Comparison of ENCODE assay signal across 31 mouse cellular contexts in the genomic region with DNA sequence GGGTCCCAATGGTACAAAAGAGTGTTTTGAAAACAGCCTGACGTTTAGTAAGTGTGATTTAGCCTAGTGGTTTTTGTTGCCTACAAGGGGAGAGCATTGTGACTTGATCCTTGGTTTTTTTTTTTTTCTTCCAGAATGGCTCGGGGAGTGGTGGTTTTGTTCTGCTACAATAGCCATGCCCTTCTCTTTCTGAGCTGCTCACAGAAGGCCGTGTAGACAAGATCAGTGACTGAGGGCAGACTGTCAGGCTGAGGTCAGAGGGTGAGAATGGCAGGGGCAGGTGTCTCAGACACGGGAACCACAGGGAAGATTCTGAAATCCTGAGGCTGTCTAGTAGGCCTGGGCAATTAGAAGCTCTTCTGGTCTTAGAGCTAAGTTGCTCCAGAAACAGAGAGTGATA.
DNase-seq lines count a peak whose midpoint lies in the region; ATAC-seq and TF ChIP-seq lines count a peak whose summit lies in the region.
"Had no signal": no experiment of that assay in that cellular context is flagged by ENCODE, and none has a peak within 500 bp of the region (broad histone marks: within the 10 kb centered on the region; RNA-seq: fewer than 3 reads in every experiment).

No protein-coding gene starts in this region.

- no peak overlapping the region for H3K9ac ChIP-seq in hindbrain, embryonic 11.5 days (ENCODE audit: low read depth, low read length)
- no peak overlapping the region for H3K9ac ChIP-seq in hindbrain, embryonic 16.5 days (ENCODE audit: low read depth, low read length)
- no peak overlapping the region for H3K9ac ChIP-seq in stomach, postnatal 0 days (ENCODE audit: low read length)
- H3K9ac ChIP-seq: embryonic facial prominence, embryonic 13.5 days; forebrain, embryonic 12.5 days; forebrain, embryonic 15.5 days; heart, embryonic 12.5 days; heart, embryonic 15.5 days; hindbrain, embryonic 12.5 days had no signal

- no peaks in the 10 kb centered on the region for H3K79me2 ChIP-seq in C2C12 (ENCODE audit: control insufficient read depth, insufficient read depth)

- H3K4me1 ChIP-seq in hindbrain, embryonic 11.5 days (replicated peaks; ENCODE audit: control insufficient read depth, insufficient read depth, low read length), result no peaks in the 10 kb centered on the region; the same call in 1 of the 2 replicates
- H3K4me1 ChIP-seq in hindbrain, embryonic 16.5 days (ENCODE audit: control insufficient read depth, insufficient read depth, low read depth, low read length), result no peaks in the 10 kb centered on the region
- no peaks in the 10 kb centered on the region for H3K4me1 ChIP-seq in stomach, postnatal 0 days (replicated peaks; ENCODE audit: control insufficient read depth, insufficient read depth)
- H3K4me1 ChIP-seq: embryonic facial prominence, embryonic 13.5 days; forebrain, embryonic 15.5 days; heart, embryonic 15.5 days had no signal

- 14% methylated on average over 4 of the region's 4 CpGs for WGBS in hindbrain, embryonic 11.5 days
- 14% methylated on average over 4 of the region's 4 CpGs for WGBS in hindbrain, embryonic 16.5 days
- 51% methylated on average over 4 of the region's 4 CpGs for WGBS in stomach, postnatal 0 days

- no peaks in the 10 kb centered on the region for H3K36me3 ChIP-seq in hindbrain, embryonic 11.5 days (ENCODE audit: control insufficient read depth, insufficient read depth, low read length)
- H3K36me3 ChIP-seq in hindbrain, embryonic 16.5 days (ENCODE audit: control insufficient read depth, insufficient read depth, low read length), result no peaks in the 10 kb centered on the region
- H3K36me3 ChIP-seq in C2C12 (ENCODE audit: control insufficient read depth, insufficient read depth), result no peaks in the 10 kb centered on the region
- no peaks in the 10 kb centered on the region for H3K36me3 ChIP-seq in stomach, postnatal 0 days (ENCODE audit: control insufficient read depth, insufficient read depth, low read length)
- H3K36me3 ChIP-seq: embryonic facial prominence, embryonic 10.5 days; embryonic facial prominence, embryonic 13.5 days; forebrain, embryonic 12.5 days; forebrain, embryonic 15.5 days; heart, embryonic 12.5 days; heart, embryonic 15.5 days; hindbrain, embryonic 12.5 days had no signal

- no peak for TF ChIP-seq CTCF in C2C12 (IDR thresholded peaks at IDR 0.05; ENCODE audit: control insufficient read depth, insufficient read depth, insufficient read length)
- TF ChIP-seq CTCF in stomach, postnatal 0 days (IDR thresholded peaks at IDR 0.05; ENCODE audit: low read depth), result no peak

- no peak overlapping the region for H3K4me2 ChIP-seq in hindbrain, embryonic 11.5 days (replicated peaks; ENCODE audit: low read depth, low read length)
- H3K4me2 ChIP-seq in hindbrain, embryonic 16.5 days (ENCODE audit: low read length), result no peak overlapping the region
- H3K4me2 ChIP-seq in stomach, postnatal 0 days (replicated peaks; ENCODE audit: low read depth), result no peak overlapping the region
- H3K4me2 ChIP-seq: embryonic facial prominence, embryonic 13.5 days; forebrain, embryonic 12.5 days; forebrain, embryonic 15.5 days; heart, embryonic 12.5 days; heart, embryonic 15.5 days; hindbrain, embryonic 12.5 days had no signal

- peak; percentile 14 for DNase-seq in hindbrain, embryonic 11.5 days (ENCODE audit: low spot score)
- DNase-seq in embryo, embryonic 10 days (ENCODE audit: low spot score), result peak; percentile 62
- peak; percentile 54 for DNase-seq in embryo, embryonic 9.5 days (ENCODE audit: extremely low spot score)
- no peak for DNase-seq in left cerebral cortex, postnatal 4 days
- DNase-seq in stomach, postnatal 0 days (ENCODE audit: low spot score), result no peak
- DNase-seq: adrenal gland, adult 8-10 months; adrenal gland, postnatal 25 days; B cell, adult 2 months; cerebellum, adult 2 months; cerebellum, adult 9-11 months; cerebellum, postnatal 25 days; gastrocnemius, postnatal 25 days; heart, adult 18-20 months; heart, postnatal 10 days; heart, postnatal 36 days had no signal

- no peaks in the 10 kb centered on the region for H3K27me3 ChIP-seq in hindbrain, embryonic 11.5 days (ENCODE audit: control insufficient read depth, insufficient read depth, low read length)
- no peaks in the 10 kb centered on the region; the same call in 1 of the 2 replicates for H3K27me3 ChIP-seq in hindbrain, embryonic 16.5 days (replicated peaks; ENCODE audit: control insufficient read depth, insufficient read depth, low read length)
- no peaks in the 10 kb centered on the region for H3K27me3 ChIP-seq in C2C12 (ENCODE audit: control insufficient read depth, insufficient read depth, insufficient read length)
- no peaks in the 10 kb centered on the region for H3K27me3 ChIP-seq in stomach, postnatal 0 days (ENCODE audit: control insufficient read depth, insufficient read depth, low read length)
- H3K27me3 ChIP-seq: embryonic facial prominence, embryonic 13.5 days; heart, embryonic 12.5 days; heart, embryonic 15.5 days had no signal

- no peaks in the 10 kb centered on the region for H3K79me3 ChIP-seq in C2C12 (ENCODE audit: low read depth)

- intact Hi-C loops in left cerebral cortex, postnatal 4 days (cut with DNase I), result no loop called here

- no peak overlapping the region for H3K27ac ChIP-seq in hindbrain, embryonic 11.5 days (ENCODE audit: low read depth, low read length)
- no peak overlapping the region for H3K27ac ChIP-seq in hindbrain, embryonic 16.5 days (ENCODE audit: low read depth, low read length)
- H3K27ac ChIP-seq in stomach, postnatal 0 days (replicated peaks), result no peak overlapping the region
- H3K27ac ChIP-seq: embryonic facial prominence, embryonic 10.5 days; embryonic facial prominence, embryonic 13.5 days; forebrain, embryonic 12.5 days; forebrain, embryonic 15.5 days; heart, embryonic 15.5 days; hindbrain, embryonic 12.5 days; hindbrain, postnatal 0 days had no signal

- ATAC-seq in hindbrain, embryonic 11.5 days (ENCODE audit: low FRiP score), result no peak
- ATAC-seq in hindbrain, embryonic 16.5 days, result no peak
- ATAC-seq in monocyte, adult 5-6 weeks (replicated peaks; ENCODE audit: insufficient number of reproducible peaks, low FRiP score, low TSS enrichment, poor library complexity, severe bottlenecking), result no peak
- no peak for ATAC-seq in stomach, postnatal 0 days (ENCODE audit: low FRiP score, low TSS enrichment)
- ATAC-seq: activated CD4-positive, CD25-positive, alpha-beta regulatory T cell, adult 4 months; CD4-positive, CD25-positive, alpha-beta regulatory T cell, adult 4 months; forebrain, embryonic 15.5 days; hindbrain, postnatal 0 days; inflammation-experienced regulatory T-cells, adult 6 months; intestine, postnatal 0 days had no signal

- no peak for TF ChIP-seq EP300 in stomach, postnatal 0 days (optimal IDR thresholded peaks at IDR 0.05)

- H3K9me3 ChIP-seq in hindbrain, embryonic 11.5 days (ENCODE audit: control insufficient read depth, low read length), result no peaks in the 10 kb centered on the region
- H3K9me3 ChIP-seq in hindbrain, embryonic 16.5 days (ENCODE audit: control insufficient read depth, low read length), result no peaks in the 10 kb centered on the region
- H3K9me3 ChIP-seq in stomach, postnatal 0 days (ENCODE audit: control insufficient read depth, low read length), result no peaks in the 10 kb centered on the region
- H3K9me3 ChIP-seq: embryonic facial prominence, embryonic 10.5 days; embryonic facial prominence, embryonic 13.5 days; forebrain, embryonic 12.5 days; forebrain, embryonic 15.5 days; heart, embryonic 12.5 days; heart, embryonic 15.5 days; hindbrain, embryonic 12.5 days had no signal

- no peak overlapping the region for H3ac ChIP-seq in C2C12 (ENCODE audit: control insufficient read depth, insufficient read length, low read depth)

- H3K4me3 ChIP-seq in hindbrain, embryonic 11.5 days (ENCODE audit: low read depth, low read length), result no peak overlapping the region
- H3K4me3 ChIP-seq in hindbrain, embryonic 16.5 days (ENCODE audit: low read length), result no peak overlapping the region
- H3K4me3 ChIP-seq in C2C12 (ENCODE audit: insufficient read depth, poor library complexity, severe bottlenecking), result no peak overlapping the region
- no peak overlapping the region for H3K4me3 ChIP-seq in stomach, postnatal 0 days (ENCODE audit: low read depth, low read length)
- H3K4me3 ChIP-seq: embryonic facial prominence, embryonic 10.5 days; embryonic facial prominence, embryonic 13.5 days; erythroblast, embryonic 14.5 days; forebrain, embryonic 12.5 days; forebrain, embryonic 15.5 days; heart, embryonic 12.5 days; heart, embryonic 15.5 days; hindbrain, embryonic 12.5 days had no signal

TF ChIP-seq in C2C12, 6 proteins besides CTCF, POLR2A, EP300 and RAD21:
- TF ChIP-seq MYOD1 (IDR thresholded peaks at IDR 0.05; ENCODE audit: control insufficient read depth, insufficient read length, low read depth) (peak; percentile 39), MYOG (IDR thresholded peaks at IDR 0.05; ENCODE audit: control insufficient read depth, extremely low read depth, insufficient read length) (no peak)

Comparison
In these comparisons a context has a peak if more than half of its experiments do, and no peak if none do; other contexts are left out.
1. DNase-seq: peak in hindbrain, embryonic 11.5 days (single experiment), embryo, embryonic 10 days (single experiment) and embryo, embryonic 9.5 days (single experiment); none in left cerebral cortex, postnatal 4 days (single experiment) and stomach, postnatal 0 days (single experiment).